Mouse (Mus musculus) brain, embryonic 14.5 days (tissue): ENCODE data around the gene Erg.

Experiments
- CTCF ChIP-seq: fragments of 200-500 bp; IDR thresholded peaks from 2 replicates; pipeline ENCODE4 v1.5.1; 2012; ENCODE audit warnings: inconsistent platforms, mild to moderate bottlenecking, moderate library complexity, borderline replicate concordance; ENCODE audit not compliant: insufficient read depth, insufficient read length; ENCODE audit errors: extremely low read depth
- POLR2A ChIP-seq: fragments of 200-500 bp; IDR thresholded peaks from 2 replicates; pipeline ENCODE4 v1.6.1; 2012; ENCODE audit warnings: mild to moderate bottlenecking, inconsistent platforms, borderline replicate concordance; ENCODE audit not compliant: poor library complexity, insufficient read depth, insufficient read length, severe bottlenecking; ENCODE audit errors: extremely low read depth

DNA sequence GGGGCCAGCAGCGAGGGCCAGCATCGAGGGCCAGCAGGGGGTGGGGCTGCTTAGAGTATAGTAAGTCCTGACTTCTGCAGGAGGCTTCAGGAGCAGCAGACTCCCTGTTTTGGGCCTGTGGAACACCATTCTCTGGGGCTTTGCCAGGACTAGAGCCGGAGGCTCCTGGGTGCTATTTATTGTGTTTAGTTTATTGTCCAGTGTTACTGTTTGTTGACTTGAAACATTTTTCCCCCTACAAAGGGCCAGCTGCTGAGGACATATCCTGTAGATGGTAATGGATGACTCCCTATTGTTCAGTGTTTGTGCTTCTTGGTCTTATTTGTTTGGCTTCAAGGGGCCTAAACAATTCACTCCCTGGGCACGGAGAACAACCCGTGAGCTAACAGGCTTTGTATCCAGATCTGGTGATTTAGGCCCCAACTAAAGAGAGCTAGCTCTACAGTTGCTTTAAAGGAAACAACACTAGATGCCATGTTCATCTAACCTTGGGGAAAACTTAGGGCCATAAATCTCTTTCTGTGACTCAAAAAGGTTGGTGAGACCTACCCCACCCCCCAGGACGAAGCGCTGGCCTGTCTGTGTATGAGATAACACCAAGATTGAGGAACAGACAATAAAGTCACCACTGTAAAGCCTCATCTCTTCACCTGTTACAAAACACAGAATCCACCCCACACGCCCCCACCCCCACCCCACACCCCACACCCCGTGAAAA, 137.6 kb downstream of the Erg start:
- no peak for TF ChIP-seq CTCF
- no peak for TF ChIP-seq POLR2A
